Mouse (Mus musculus) T-helper 1 cell (primary cell): ENCODE results near the gene Cit.
"Not testable (repeated sequence)": the region's sequence is repeated elsewhere in the genome, so short reads cannot be mapped to it uniquely, and the experiment has no call there.

Experiments
- in situ Hi-C: fragments of 300-600 bp; cut with MboI, MseI; formaldehyde crosslinking; loops from one replicate; pipeline ENCODE4 v1.15.1; 2025; ENCODE audit warnings: high pct_unique_total_duplicates

Gene Cit

GRCm38 (mm10) chr5:115844766-115845634, at the start of gene Cit:
Cit (plus strand) TSS chr5:115845278.
- in situ Hi-C loops = no loop called here

- in situ Hi-C loops = loop anchor here (5.0 kb wide), 1 partner anchor 83 kb away; no protein-coding TSS in a partner anchor
Measured at GRCm38 (mm10) chr5:115799016-115799894, 45.8 kb upstream of the Cit start.

GRCm38 (mm10) chr5:115799895-115800232, 45.2 kb upstream of the Cit start:
- in situ Hi-C loops = loop anchor here (5.0 kb wide), 1 partner anchor 82 kb away; no protein-coding TSS in a partner anchor

- in situ Hi-C loops = no loop called here
Measured at GRCm38 (mm10) chr5:115812262-115812661, 32.8 kb upstream of the Cit start.

GRCm38 (mm10) chr5:115817022-115817421, 28.1 kb upstream of the Cit start:
- in situ Hi-C loops = no loop called here

GRCm38 (mm10) chr5:115817655-115818054, 27.4 kb upstream of the Cit start:
- in situ Hi-C loops = not testable (repeated sequence)

- in situ Hi-C loops = no loop called here
Measured at GRCm38 (mm10) chr5:115819966-115820365, 25.1 kb upstream of the Cit start.

GRCm38 (mm10) chr5:115821200-115821599, 23.9 kb upstream of the Cit start:
- in situ Hi-C loops = no loop called here

- in situ Hi-C loops = no loop called here
Measured at GRCm38 (mm10) chr5:115821910-115822309, 23.2 kb upstream of the Cit start.

- in situ Hi-C loops = no loop called here
Measured at GRCm38 (mm10) chr5:115832754-115833153, 12.3 kb upstream of the Cit start.

- in situ Hi-C loops = not testable (repeated sequence)
Measured at GRCm38 (mm10) chr5:115833806-115834205, 11.3 kb upstream of the Cit start.

- in situ Hi-C loops = no loop called here
Measured at GRCm38 (mm10) chr5:115835291-115835690, 9.8 kb upstream of the Cit start.

- in situ Hi-C loops = no loop called here
Measured at GRCm38 (mm10) chr5:115838059-115838458, 7.0 kb upstream of the Cit start.

- in situ Hi-C loops = no loop called here
Measured at GRCm38 (mm10) chr5:115840453-115840852, 4.6 kb upstream of the Cit start.

- in situ Hi-C loops = no loop called here
Measured at GRCm38 (mm10) chr5:115840946-115841775, 3.9 kb upstream of the Cit start.

- in situ Hi-C loops = no loop called here
Measured at GRCm38 (mm10) chr5:115844368-115844765, 711 bp upstream of the Cit start.

- in situ Hi-C loops = no loop called here
Measured at GRCm38 (mm10) chr5:115845635-115846174, 627 bp downstream of the Cit start.

GRCm38 (mm10) chr5:115847166-115847565, 2.1 kb downstream of the Cit start:
- in situ Hi-C loops = no loop called here

GRCm38 (mm10) chr5:115848463-115848862, 3.4 kb downstream of the Cit start:
- in situ Hi-C loops = no loop called here

- in situ Hi-C loops = no loop called here
Measured at GRCm38 (mm10) chr5:115849263-115849829, 4.3 kb downstream of the Cit start.
